Mouse (Mus musculus): ENCODE measurements at regions not wholly inside any gene's neighbourhood (a gene's known extent, or its start where the extent isn't known, plus 50 kb on each side); places are given as distances from the start of the nearest gene placed in this dataset.
A peak's percentile ranks its signal among the peaks of the same experiment; 100 is the strongest.

- no peak for DNase-seq (ENCODE audit: low spot score in 2 of 2)
Observed at GRCm38 (mm10) chr15:87089827-87090226, 454.3 kb upstream of the Fam19a5 start.

- DNase-seq (ENCODE audit: low spot score in 2 of 2), result no peak
Observed at GRCm38 (mm10) chr15:87091048-87091777, 452.9 kb upstream of the Fam19a5 start.

GRCm38 (mm10) chr15:87097206-87097605 lies 446.9 kb upstream of the Fam19a5 start:
- no peak for DNase-seq (ENCODE audit: low spot score in 2 of 2)

GRCm38 (mm10) chr15:87101146-87101545 lies 443.0 kb upstream of the Fam19a5 start:
- DNase-seq (ENCODE audit: low spot score in 2 of 2), result no peak

DNA sequence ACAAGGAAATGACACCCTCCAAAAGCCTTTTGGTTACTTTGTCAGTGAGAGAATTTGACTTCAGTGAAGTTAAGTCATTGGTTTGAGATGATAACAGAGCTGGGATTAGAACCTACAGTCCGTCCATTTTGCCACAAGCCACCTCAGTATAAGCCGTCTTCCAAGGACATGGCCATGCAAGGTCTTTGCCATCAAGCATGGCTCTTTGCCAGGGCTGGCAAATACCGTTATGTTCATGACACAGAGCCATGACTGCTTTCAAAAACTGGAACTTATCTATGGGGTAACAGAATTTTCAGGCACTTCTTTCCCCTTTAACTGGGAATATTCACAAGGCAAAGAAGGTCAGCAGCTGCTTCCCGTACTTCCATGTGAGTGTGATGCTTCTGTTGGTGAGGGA lies 441.9 kb upstream of the Fam19a5 start:
- no peak for DNase-seq (ENCODE audit: low spot score in 2 of 2)

DNA sequence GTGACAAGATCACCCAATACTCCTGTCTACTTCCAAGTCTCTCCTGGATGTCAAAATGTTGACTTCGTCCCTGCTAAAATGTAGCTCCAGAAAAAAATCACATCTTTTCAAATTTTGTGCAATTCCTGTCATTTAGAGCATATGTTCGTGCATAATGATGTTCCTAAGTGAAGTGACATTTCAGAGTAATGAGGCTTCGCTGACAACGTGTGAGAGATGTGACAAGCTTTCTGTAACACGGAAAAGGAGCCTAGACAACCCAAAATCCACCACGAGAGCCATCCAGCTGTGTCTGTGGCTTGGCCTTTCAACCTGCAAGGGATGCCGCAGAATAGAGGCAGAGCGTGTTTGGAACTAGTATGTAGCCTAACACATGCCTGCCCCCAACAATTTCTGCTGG lies 438.1 kb upstream of the Fam19a5 start:
- DNase-seq (ENCODE audit: low spot score in 2 of 2), result no peak

DNA sequence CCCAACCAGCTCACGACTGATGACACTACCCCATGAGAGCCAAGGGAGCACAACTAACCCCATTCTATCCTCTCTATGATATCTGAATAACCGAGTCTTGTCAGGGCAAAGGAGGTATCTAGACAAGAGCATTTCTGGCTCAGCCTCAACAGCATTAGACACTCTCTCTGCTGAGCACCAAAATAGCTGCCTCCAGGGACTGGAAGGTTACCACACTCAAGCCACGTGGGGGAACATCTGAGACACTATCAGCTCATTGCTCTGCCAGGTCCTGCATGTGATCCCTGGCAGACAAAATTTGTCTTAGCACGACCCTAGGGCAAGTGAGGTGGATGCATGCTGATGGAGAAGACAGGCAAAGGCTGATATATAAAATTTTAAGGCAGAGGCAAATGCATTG lies 436.4 kb upstream of the Fam19a5 start:
- no peak for DNase-seq (ENCODE audit: low spot score in 2 of 2)

DNA sequence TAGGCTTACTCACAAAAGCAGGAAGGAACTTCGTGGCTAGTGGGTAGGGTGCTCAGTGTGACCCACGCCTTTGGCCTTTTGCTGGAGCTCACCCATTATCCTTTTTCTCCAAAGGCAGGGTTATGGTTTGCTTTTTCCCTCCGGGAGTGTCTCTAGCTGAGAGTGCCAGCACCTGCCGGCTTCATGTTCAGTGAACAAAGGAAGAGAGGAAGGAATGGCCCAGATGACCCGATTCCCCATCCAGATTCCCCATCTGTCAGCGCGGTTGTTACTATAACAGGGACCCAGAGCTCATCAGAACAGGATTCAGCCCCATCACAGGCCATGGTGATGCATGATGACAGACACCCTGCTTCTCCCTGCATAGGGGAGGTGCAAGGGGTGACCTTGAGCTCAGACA lies 435.7 kb upstream of the Fam19a5 start:
- DNase-seq (ENCODE audit: low spot score in 2 of 2), result no peak

DNA sequence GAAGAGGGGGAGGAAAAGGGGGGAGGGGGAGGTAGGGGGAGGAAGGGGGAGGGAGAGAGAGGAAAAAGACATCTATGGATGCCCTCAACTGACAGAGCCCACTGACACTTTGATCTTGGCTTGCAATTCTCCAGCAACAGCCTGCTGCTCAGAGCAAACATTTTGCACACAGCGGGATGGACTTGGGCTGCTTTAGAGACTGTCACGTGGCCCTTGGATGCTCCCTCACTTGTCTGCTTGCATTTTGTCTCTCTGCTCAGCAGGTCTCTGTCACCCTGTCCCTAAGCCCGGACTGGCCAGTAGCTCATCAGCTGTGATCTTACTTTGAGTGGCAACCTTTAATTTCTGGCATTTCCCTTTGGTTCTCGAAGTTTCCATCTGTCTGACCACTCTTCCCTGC lies 421.4 kb upstream of the Fam19a5 start:
- DNase-seq (ENCODE audit: low spot score in 2 of 2), result no peak

GRCm38 (mm10) chr15:87125427-87126148 lies 418.5 kb upstream of the Fam19a5 start:
- no peak for DNase-seq (ENCODE audit: low spot score in 2 of 2)

DNA sequence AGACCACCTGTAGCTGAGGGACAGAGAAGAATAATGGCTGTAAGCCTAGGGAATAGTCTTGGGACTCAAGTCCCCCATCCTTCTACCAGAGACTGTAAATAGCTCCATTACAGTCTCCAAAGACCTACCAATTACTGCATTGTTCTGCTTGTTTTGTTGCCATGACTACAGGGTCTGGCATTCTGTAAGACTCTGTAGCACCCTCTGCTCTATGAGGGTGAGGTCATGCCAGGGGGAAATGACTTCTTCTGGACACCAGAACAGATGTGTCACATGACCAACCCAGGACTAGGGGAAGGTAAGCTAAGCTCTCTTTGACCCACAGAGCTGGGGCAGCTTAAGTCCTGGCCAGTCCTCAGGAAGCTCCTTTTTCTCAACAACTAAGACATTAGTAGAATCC lies 405.2 kb upstream of the Fam19a5 start:
- DNase-seq (ENCODE audit: low spot score in 2 of 2), result no peak

DNA sequence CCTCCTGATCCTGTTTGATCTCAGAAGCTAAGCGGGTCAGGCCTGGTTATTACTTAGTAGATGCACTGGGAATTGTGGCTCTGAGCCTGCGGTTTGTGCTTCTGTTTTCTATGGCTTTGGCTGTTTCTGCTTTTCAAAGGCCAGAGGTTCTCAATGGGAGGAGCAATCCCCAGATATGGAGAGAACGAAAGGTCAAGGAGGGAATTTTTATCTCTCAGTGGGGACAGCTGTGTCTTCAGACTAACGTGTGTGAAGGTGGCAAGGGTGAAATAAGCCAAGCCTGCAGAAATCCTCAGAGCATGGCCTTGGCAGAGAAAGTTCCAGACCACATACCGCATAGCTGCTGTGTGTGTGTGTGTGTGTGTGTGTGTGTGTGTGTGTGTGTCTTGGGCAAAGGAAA lies 375.0 kb upstream of the Fam19a5 start:
- DNase-seq (ENCODE audit: low spot score in 2 of 2), result no peak

GRCm38 (mm10) chr15:87170890-87171289 lies 373.2 kb upstream of the Fam19a5 start:
- DNase-seq (ENCODE audit: low spot score in 2 of 2), result no peak

- DNase-seq (ENCODE audit: low spot score in 2 of 2), result no peak
Observed at GRCm38 (mm10) chr15:87173096-87173495, 371.0 kb upstream of the Fam19a5 start.

DNA sequence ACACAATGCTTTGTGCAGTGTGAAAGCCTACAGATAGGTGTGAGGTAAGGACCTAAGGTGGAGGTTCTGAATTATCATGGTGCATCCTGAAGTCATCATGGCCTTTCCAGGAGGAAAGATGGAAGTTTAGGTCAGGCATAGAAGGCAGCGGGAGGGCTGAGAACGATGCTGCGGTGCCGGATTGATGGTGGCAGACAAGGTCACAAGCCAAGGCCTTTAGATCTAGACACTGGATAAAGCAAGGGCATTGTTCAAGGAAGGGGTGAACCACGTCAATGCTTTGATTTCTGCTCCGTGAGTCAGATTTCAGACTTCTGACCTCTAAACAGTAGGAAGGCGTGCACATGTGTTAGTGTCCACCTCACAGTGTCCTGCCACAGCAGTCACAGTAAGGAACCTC lies 365.5 kb upstream of the Fam19a5 start:
- DNase-seq (ENCODE audit: low spot score in 2 of 2), result no peak

DNA sequence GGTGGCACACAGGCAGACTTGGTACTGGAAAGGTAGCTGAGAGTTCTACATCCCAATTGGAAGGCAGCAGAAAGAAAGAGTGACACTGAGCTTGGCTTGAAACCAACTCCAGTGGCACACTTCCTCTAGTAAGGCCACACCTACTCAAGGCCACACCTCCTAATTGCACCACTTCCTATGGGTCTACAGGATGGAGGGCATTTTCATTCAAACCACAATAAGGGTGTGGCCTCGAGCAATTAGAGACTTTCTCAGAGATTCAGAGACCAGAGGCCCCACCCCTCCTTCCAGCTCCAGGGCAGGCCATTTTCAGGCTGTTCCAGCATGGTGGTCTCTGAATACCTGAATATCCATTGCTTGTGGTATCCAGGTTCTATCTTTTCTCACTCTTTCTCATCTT lies 363.3 kb upstream of the Fam19a5 start:
- DNase-seq (ENCODE audit: low spot score in 2 of 2), result no peak

DNA sequence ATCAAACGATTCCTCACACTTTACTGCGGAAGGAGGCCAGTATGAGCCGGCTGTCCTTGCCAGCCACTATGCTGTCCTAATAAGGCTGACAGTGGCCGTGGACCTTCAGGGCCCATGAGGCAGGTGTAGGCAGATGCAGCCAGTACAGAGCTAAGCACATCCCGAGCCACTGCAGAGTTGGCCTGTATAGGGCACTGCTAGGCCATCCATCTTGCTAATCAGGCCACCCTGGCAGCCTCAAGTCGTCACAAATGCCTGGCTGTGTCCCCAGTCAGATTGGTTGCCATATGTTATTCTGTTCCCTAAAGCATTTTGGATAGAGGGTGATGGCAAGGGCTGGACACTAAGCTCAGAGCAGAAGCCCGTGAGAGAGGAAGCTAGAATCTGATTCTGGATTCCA lies 359.9 kb upstream of the Fam19a5 start:
- DNase-seq (ENCODE audit: low spot score in 2 of 2), result no peak

DNA sequence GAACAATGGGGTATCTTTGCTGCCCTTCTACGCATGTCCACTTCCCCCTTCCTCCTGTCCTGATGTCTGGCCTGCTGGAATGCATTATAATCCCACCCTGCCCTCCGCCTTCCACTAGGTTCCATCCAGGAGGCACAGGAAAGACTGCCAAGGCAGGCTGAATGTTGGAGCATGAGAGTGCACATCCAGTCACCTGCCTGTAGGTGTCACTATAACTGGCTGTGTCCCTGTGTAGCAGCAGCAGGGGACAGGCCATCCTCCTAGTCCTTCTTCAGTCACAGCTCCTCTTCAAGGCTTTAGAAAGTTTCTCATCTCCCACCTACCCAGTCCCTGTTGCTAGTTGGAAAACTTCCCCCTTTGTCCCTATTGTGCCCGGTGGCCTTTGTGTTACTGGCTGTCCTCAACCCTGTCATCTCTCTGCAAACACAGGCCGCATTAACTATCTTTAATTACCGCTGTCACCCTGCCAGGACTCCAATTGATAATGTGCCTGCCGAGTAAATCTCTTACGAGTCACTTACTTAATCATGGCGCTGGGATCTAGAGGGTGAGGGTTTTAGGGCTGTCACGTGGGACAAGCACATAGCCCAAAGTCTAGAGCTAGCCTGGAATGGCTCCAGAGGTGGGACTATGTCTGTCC lies 355.2 kb upstream of the Fam19a5 start:
- DNase-seq (ENCODE audit: low spot score in 2 of 2), result no peak

- no peak for DNase-seq (ENCODE audit: low spot score in 2 of 2)
Observed at GRCm38 (mm10) chr15:87191901-87192300, 352.2 kb upstream of the Fam19a5 start.

- peak in 1 of 2 experiments; percentile 1 for DNase-seq (ENCODE audit: low spot score in 2 of 2)
Observed at GRCm38 (mm10) chr15:87196306-87196893, 347.7 kb upstream of the Fam19a5 start.

DNA sequence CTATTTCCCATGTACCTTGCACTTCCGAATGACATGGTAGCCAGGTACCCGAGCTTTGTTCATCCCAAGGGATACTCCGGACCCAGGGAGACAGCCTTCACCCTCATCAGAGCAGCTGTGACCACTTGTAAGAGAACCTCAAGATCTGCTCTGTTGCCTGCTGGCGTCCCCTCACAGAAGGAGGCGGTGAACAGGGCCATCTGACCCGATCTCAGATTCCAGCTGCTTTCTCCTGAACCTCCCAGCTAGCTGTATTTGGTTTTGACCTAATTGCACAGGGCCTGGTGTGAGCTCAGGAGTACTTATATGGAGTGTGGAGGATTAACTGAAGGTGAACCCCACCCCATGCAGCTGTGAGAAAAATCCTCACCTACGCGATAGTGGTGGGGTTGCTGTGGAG lies 344.5 kb upstream of the Fam19a5 start:
- DNase-seq (ENCODE audit: low spot score in 2 of 2), result no peak

Data from adrenal gland, postnatal 4 days (tissue).